11 mouse cellular contexts compared by ENCODE assay signal in the genomic region with DNA sequence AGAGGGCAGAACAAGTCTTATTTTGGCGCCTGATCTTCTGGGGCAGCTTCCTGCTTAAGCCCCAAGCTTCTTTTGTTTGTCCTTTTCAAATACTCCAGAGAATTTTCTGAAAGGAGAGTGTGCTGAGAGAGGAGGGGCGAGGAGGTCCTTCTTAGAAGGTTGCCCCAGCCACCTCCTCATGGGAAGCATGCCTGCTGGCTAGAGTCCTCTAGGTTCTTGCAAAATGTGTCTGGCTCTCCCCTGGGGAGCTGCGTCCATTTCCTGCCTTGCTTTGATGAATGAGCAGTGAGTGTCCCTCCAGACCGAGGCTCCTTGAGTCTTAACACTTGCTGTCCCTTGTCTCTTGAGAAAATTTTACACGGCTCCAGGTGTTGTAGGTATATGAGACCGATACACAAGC. TPM values are rescaled to one million over a fixed set of nuclear protein-coding genes. Genes with fewer than 3 reads are reported as not detected.
DNase-seq lines count a peak whose midpoint lies in the region; ATAC-seq and TF ChIP-seq lines count a peak whose summit lies in the region.
"Had no signal": no experiment of that assay in that cellular context is flagged by ENCODE, and none has a peak within 500 bp of the region (broad histone marks: within the 10 kb centered on the region; RNA-seq: fewer than 3 reads in every experiment).

No protein-coding gene starts in this region.

- H3K4me2 ChIP-seq in heart, embryonic 12.5 days, result no peak overlapping the region
- no peak overlapping the region for H3K4me2 ChIP-seq in midbrain, embryonic 16.5 days (ENCODE audit: low read length)
- no peak overlapping the region for H3K4me2 ChIP-seq in neural tube, embryonic 15.5 days
- H3K4me2 ChIP-seq: embryonic facial prominence, embryonic 13.5 days; liver, embryonic 15.5 days had no signal

- no peak for TF ChIP-seq CTCF in bone marrow, adult 2 months (IDR thresholded peaks at IDR 0.05; ENCODE audit: control insufficient read depth, insufficient read depth, low read length)

- no peak for ATAC-seq in heart, embryonic 12.5 days (ENCODE audit: insufficient number of reproducible peaks, low FRiP score)
- no peak for ATAC-seq in midbrain, embryonic 16.5 days
- no peak for ATAC-seq in neural tube, embryonic 15.5 days (ENCODE audit: low FRiP score)

- H3K36me3 ChIP-seq in heart, embryonic 12.5 days, result no peaks in the 10 kb centered on the region
- H3K36me3 ChIP-seq in midbrain, embryonic 16.5 days (ENCODE audit: control insufficient read depth, insufficient read depth, low read length), result no peaks in the 10 kb centered on the region
- no peaks in the 10 kb centered on the region for H3K36me3 ChIP-seq in neural tube, embryonic 15.5 days
- H3K36me3 ChIP-seq: embryonic facial prominence, embryonic 13.5 days; liver, embryonic 15.5 days had no signal

- no peak overlapping the region for H3K27ac ChIP-seq in heart, embryonic 12.5 days (ENCODE audit: poor library complexity, severe bottlenecking)
- 0 out of 2 replicates have a peak overlapping the region, but pooled peaks have one; percentile 9 for H3K27ac ChIP-seq in bone marrow, adult 2 months (ENCODE audit: control insufficient read depth, insufficient read depth, low read depth, low read length, poor library complexity)
- no peak overlapping the region for H3K27ac ChIP-seq in midbrain, embryonic 16.5 days (ENCODE audit: low read length)
- H3K27ac ChIP-seq in neural tube, embryonic 15.5 days (replicated peaks), result no peak overlapping the region
- H3K27ac ChIP-seq: embryonic facial prominence, embryonic 13.5 days; liver, embryonic 15.5 days had no signal

- DNase-seq in heart, adult 11 months, result peak; percentile 97
- peak; percentile 27 for DNase-seq in 416B (ENCODE audit: low read depth)
- peak; percentile 79 to 83 for DNase-seq in lung, adult 18-20 months
- no peak for DNase-seq in left cerebral cortex, adult 9 months (ENCODE audit: low spot score in 2 of 2)

- no peak for TF ChIP-seq POLR2A in bone marrow, adult 2 months (IDR thresholded peaks at IDR 0.05; ENCODE audit: borderline replicate concordance, control insufficient read depth, low read depth, low read length)

- H3K4me3 ChIP-seq in heart, embryonic 12.5 days, result no peak overlapping the region
- no peak overlapping the region for H3K4me3 ChIP-seq in bone marrow, adult 2 months (replicated peaks; ENCODE audit: control insufficient read depth, low read depth, low read length)
- H3K4me3 ChIP-seq in midbrain, embryonic 16.5 days (ENCODE audit: low read depth, low read length), result no peak overlapping the region
- H3K4me3 ChIP-seq in neural tube, embryonic 15.5 days (replicated peaks), result no peak overlapping the region
- H3K4me3 ChIP-seq: embryonic facial prominence, embryonic 13.5 days; liver, embryonic 15.5 days had no signal

- H3K9ac ChIP-seq in heart, embryonic 12.5 days, result no peak overlapping the region
- H3K9ac ChIP-seq in midbrain, embryonic 16.5 days (ENCODE audit: low read depth, low read length), result no peak overlapping the region
- no peak overlapping the region for H3K9ac ChIP-seq in neural tube, embryonic 15.5 days (replicated peaks)
- H3K9ac ChIP-seq: embryonic facial prominence, embryonic 13.5 days; liver, embryonic 15.5 days had no signal

- no peaks in the 10 kb centered on the region for H3K9me3 ChIP-seq in heart, embryonic 12.5 days (replicated peaks)
- no peaks in the 10 kb centered on the region for H3K9me3 ChIP-seq in midbrain, embryonic 16.5 days (replicated peaks; ENCODE audit: control insufficient read depth, low read length, poor library complexity, severe bottlenecking)
- H3K9me3 ChIP-seq in neural tube, embryonic 15.5 days (replicated peaks), result no peaks in the 10 kb centered on the region
- H3K9me3 ChIP-seq: liver, embryonic 15.5 days had no signal

- H3K27me3 ChIP-seq in heart, embryonic 12.5 days (replicated peaks), result no peaks in the 10 kb centered on the region
- no peaks in the 10 kb centered on the region for H3K27me3 ChIP-seq in midbrain, embryonic 16.5 days (ENCODE audit: control insufficient read depth, insufficient read depth, low read depth, low read length)
- no peaks in the 10 kb centered on the region for H3K27me3 ChIP-seq in neural tube, embryonic 15.5 days (replicated peaks)
- H3K27me3 ChIP-seq: embryonic facial prominence, embryonic 13.5 days; liver, embryonic 15.5 days had no signal

- H3K4me1 ChIP-seq in heart, embryonic 12.5 days (replicated peaks), result peaks cover 7% of the 10 kb centered on the region; the same call in 1 of the 2 replicates
- peaks cover 8% of the 10 kb centered on the region for H3K4me1 ChIP-seq in bone marrow, adult 2 months (ENCODE audit: control insufficient read depth, insufficient read depth, low read length)
- H3K4me1 ChIP-seq in midbrain, embryonic 16.5 days (ENCODE audit: control insufficient read depth, insufficient read depth, low read length), result 0 out of 2 replicates have a peak, but pooled peaks cover 2% of the 10 kb centered on the region
- peaks cover 6% of the 10 kb centered on the region for H3K4me1 ChIP-seq in neural tube, embryonic 15.5 days

- WGBS in heart, embryonic 12.5 days, result 56% methylated on average over 6 of the region's 6 CpGs
- WGBS in bone marrow, adult 2 months, result 45% methylated on average over 6 of the region's 6 CpGs
- 61% methylated on average over 6 of the region's 6 CpGs for WGBS in midbrain, embryonic 16.5 days
- WGBS in neural tube, embryonic 15.5 days, result 69% methylated on average over 6 of the region's 6 CpGs

RNA-seq across cellular contexts. Expression of gene Rasa3, which starts 11.1 kb away (rescaled TPM):
- polyA plus RNA-seq in heart, embryonic 12.5 days (2016; fragmentation: Nextera tagmentation; extraction: Ambion mirVana), result 35.1 and 41.5 TPM in 2 replicates
- 61.8 and 136 TPM in 2 replicates for polyA plus RNA-seq in bone marrow, adult 2 months (2011; ENCODE audit: insufficient read depth, insufficient read length, low replicate concordance, missing spikeins)
- polyA plus RNA-seq in midbrain, embryonic 16.5 days (2015; fragmentation: Nextera tagmentation; extraction: Ambion mirVana), result 29.3 and 33.2 TPM in 2 replicates
- 38.8 and 39.3 TPM in 2 replicates for polyA plus RNA-seq in neural tube, embryonic 15.5 days (2015; fragmentation: Nextera tagmentation; extraction: Ambion mirVana)

RNA-seq across cellular contexts. Expression of gene Cfap97d2, which starts 17.2 kb away (rescaled TPM):
- polyA plus RNA-seq in heart, embryonic 12.5 days (2016; fragmentation: Nextera tagmentation; extraction: Ambion mirVana), result 0.26 TPM in 1 of 2 replicates, not detected in the other
- 2.8 TPM in 1 of 2 replicates, not detected in the other for polyA plus RNA-seq in bone marrow, adult 2 months (2011; ENCODE audit: insufficient read depth, insufficient read length, low replicate concordance, missing spikeins)
- 1.4 and 1.9 TPM in 2 replicates for polyA plus RNA-seq in midbrain, embryonic 16.5 days (2015; fragmentation: Nextera tagmentation; extraction: Ambion mirVana)
- 0.83 and 1.4 TPM in 2 replicates for polyA plus RNA-seq in neural tube, embryonic 15.5 days (2015; fragmentation: Nextera tagmentation; extraction: Ambion mirVana)
- polyA plus RNA-seq: liver, embryonic 15.5 days; small intestine, adult 2 months had no signal

Comparison
In these comparisons a context has a peak if more than half of its experiments do, and no peak if none do; other contexts are left out.
1. DNase-seq: peak in heart, adult 11 months (single experiment), 416B (single experiment) and lung, adult 18-20 months (2 of 2); none in left cerebral cortex, adult 9 months (0 of 2).